Mouse (Mus musculus) kidney, adult 18-20 months (tissue): ENCODE measurements at regions not wholly inside any gene's neighbourhood (a gene's known extent, or its start where the extent isn't known, plus 50 kb on each side); places are given as distances from the start of the nearest gene placed in this dataset.

ENCODE experiments used
- DNase-seq: peaks from one replicate; pipeline ENCODE4 v3.0.0; 2021

DNA sequence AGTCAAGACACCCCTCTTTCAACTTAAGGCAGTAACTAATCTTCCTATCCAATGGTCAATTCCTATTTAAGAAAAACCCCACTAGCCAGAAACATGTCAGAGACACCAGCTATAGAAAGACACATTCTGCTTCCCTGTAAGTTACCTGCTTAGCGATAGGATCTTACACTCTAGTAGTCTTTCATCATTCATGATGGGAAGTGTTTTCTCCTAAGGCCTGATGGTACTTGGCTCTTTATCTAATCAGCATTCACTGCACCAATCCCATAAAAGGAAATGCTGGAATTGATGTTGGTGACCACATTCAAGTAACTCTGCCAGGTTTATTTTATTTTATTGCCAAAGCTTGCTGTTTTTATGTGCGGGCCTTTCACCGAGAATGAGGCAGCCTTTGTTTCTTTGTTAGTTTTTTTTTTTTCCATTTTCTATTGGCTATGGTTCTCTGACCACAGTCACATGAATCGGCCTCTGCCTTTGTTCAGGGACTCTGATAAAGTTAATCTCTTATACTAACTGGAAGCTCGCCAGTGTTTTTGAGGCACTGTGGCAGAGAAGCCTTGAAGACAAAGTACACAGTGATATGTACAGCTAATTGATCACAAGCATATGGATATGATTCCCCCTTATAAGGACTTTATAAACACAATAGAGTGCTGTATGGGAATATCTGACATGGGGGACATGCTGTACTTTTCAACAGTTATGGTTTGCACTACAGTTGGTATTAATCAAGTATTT is 166.0 kb upstream of the Chrm3 start:
- DNase-seq: no peak

DNA sequence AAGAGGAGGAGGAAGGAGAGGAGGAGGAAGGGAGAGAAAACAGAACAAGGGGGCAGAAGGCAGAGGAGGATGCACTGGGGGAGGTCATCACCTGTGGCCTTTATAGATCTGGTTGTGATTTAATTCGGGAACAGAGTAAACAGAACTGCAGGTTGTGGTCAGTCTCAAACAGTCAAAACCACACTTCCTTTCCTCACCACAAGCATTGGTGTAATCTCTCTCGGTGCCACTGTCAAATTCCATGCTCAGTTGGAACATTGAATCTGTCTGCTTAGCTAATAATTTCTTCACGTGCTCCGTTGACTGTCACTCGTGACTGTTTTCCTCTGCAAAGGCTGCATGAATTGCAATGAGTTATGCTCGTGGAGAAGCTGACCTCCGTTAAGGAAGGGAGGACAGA is 143.6 kb upstream of the Chrm3 start:
- DNase-seq: no peak

GRCm38 (mm10) chr13:10455323-10455722 is 94.7 kb upstream of the Chrm3 start:
- DNase-seq: no peak

DNA sequence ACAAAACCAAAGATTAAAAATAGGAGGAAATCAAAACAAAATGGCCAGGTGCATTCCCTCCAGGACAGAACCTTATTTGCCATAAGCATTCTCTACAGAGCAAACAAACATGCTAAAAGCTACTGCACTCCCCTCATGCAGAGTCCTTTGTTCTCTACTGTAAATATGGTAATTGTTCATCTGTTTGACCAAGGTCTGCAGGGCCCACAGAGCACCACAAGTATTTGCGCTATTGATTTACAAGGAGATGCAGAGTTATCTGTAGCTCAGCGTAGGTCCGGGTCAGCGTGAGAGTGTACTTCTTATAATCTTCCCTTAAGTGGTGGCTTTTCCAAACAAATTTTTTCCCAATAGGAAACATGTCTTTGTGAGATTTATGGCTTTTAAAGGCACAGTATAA is 94.0 kb upstream of the Chrm3 start:
- DNase-seq: no peak

DNA sequence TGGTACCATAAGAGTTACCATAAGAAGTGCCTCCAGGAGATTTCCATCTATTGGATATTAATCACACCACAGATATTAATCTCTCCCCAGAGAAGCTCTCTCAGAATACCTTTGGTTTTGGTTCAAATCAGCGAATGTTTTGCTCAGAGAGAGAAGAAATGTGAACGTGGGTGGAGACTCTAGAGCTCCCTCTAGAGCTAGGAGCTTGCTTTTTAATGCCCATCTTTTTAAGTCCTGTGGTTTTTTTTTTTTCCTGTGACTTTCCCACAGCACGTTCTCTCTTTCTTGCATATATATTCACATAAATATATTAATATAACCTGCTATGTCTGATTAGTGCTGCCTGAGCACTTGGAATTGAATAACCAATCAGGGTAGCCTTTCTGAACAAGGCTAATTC is 90.4 kb upstream of the Chrm3 start:
- no peak for DNase-seq

- DNase-seq: no peak
These were observed 88.9 kb upstream of the Chrm3 start for GRCm38 (mm10) chr13:10449502-10449901.

GRCm38 (mm10) chr13:10447806-10448205 is 87.2 kb upstream of the Chrm3 start:
- no peak for DNase-seq

DNA sequence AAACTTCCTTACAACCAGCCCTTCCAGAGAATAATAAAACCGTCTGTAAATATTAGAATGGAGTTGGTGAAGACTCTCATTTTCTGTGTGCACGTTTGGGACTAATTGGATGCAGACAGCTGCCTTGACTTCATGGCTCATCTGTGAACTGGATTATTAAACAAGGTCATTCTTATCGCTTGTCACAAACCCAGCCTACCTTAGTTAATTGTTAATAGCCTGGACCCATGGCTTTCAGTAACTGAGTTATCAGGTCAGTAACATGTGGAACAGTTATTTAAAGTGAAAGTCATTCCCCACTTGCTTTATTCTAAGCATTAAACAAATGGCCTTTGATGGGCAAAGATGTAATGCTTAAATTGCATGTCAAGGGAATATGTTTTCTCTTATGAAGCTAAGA is 85.0 kb upstream of the Chrm3 start:
- no peak for DNase-seq
